8 mouse cellular contexts compared by ENCODE assay signal in genomic region chr15:78984286-78984778, GRCm38 (mm10). TPM values are rescaled to one million over a fixed set of nuclear protein-coding genes. Genes with fewer than 3 reads are reported as not detected.
DNase-seq lines count a peak whose midpoint lies in the region; ATAC-seq and TF ChIP-seq lines count a peak whose summit lies in the region.

No protein-coding gene starts in this region.

- peak overlapping the region; percentile 91 for H3K4me2 ChIP-seq in forebrain, embryonic 13.5 days
- H3K4me2 ChIP-seq in liver, embryonic 11.5 days, result peak overlapping the region; percentile 88

- peak; percentile 95 for DNase-seq in heart, adult 11 months
- no peak for DNase-seq in heart, postnatal 36 days
- DNase-seq in liver, embryonic 11.5 days (ENCODE audit: low spot score), result no peak
- DNase-seq in thymus, adult 18-20 months, result no peak
- no peak for DNase-seq in urinary bladder, postnatal 36 days (ENCODE audit: low spot score in 2 of 2)

- H3K4me1 ChIP-seq in forebrain, embryonic 13.5 days, result peaks cover 53% of the 10 kb centered on the region
- peaks cover 34% of the 10 kb centered on the region for H3K4me1 ChIP-seq in liver, embryonic 11.5 days (replicated peaks; ENCODE audit: control insufficient read depth, insufficient read depth, low read length)

- intact Hi-C loops in heart, postnatal 36 days (cut with DNase I), result no loop called here

- peaks cover 44% of the 10 kb centered on the region for H3K79me2 ChIP-seq in C2C12 (ENCODE audit: control insufficient read depth, insufficient read depth)

- no peaks in the 10 kb centered on the region for H3K9me3 ChIP-seq in forebrain, embryonic 13.5 days (replicated peaks)
- no peaks in the 10 kb centered on the region for H3K9me3 ChIP-seq in liver, embryonic 11.5 days (ENCODE audit: control insufficient read depth, low read length)

- peaks cover 6% of the 10 kb centered on the region for H3K79me3 ChIP-seq in C2C12 (ENCODE audit: low read depth)

- 49% methylated on average over 5 of the region's 5 CpGs for WGBS in forebrain, embryonic 13.5 days
- WGBS in liver, embryonic 11.5 days, result 24% methylated on average over 5 of the region's 5 CpGs

- H3K9ac ChIP-seq in forebrain, embryonic 13.5 days, result peak overlapping the region; percentile 80
- H3K9ac ChIP-seq in liver, embryonic 11.5 days (ENCODE audit: low read depth, low read length), result peak overlapping the region; percentile 17; the same call in 1 of the 2 replicates

- peak overlapping the region; percentile 25; the same call in 1 of the 2 replicates for H3K27ac ChIP-seq in forebrain, embryonic 13.5 days
- H3K27ac ChIP-seq in liver, embryonic 11.5 days (ENCODE audit: low read depth, low read length), result peak overlapping the region; percentile 99

- no peaks in the 10 kb centered on the region for H3K36me3 ChIP-seq in C2C12 (ENCODE audit: control insufficient read depth, insufficient read depth)
- peaks cover 23% of the 10 kb centered on the region for H3K36me3 ChIP-seq in forebrain, embryonic 13.5 days (ENCODE audit: poor library complexity, severe bottlenecking)
- H3K36me3 ChIP-seq in liver, embryonic 11.5 days (ENCODE audit: control insufficient read depth, insufficient read depth, low read length), result peaks cover 7% of the 10 kb centered on the region; the same call in 1 of the 2 replicates

- no peak for ATAC-seq in forebrain, embryonic 13.5 days
- ATAC-seq in liver, embryonic 11.5 days (replicated peaks; ENCODE audit: low FRiP score), result no peak
- ATAC-seq in inflammation-experienced regulatory T-cells, adult 6 months, result no peak

- H3K4me3 ChIP-seq in C2C12 (ENCODE audit: insufficient read depth, poor library complexity, severe bottlenecking), result peak overlapping the region; percentile 78
- peak overlapping the region; percentile 68; the same call in 1 of the 2 replicates for H3K4me3 ChIP-seq in forebrain, embryonic 13.5 days
- H3K4me3 ChIP-seq in liver, embryonic 11.5 days (ENCODE audit: low read depth, low read length), result peak overlapping the region; percentile 92

- peaks cover 8% of the 10 kb centered on the region for H3K27me3 ChIP-seq in C2C12 (ENCODE audit: control insufficient read depth, insufficient read depth, insufficient read length)
- H3K27me3 ChIP-seq in forebrain, embryonic 13.5 days, result no peaks in the 10 kb centered on the region
- H3K27me3 ChIP-seq in liver, embryonic 11.5 days (replicated peaks; ENCODE audit: control insufficient read depth, insufficient read depth, low read length), result no peaks in the 10 kb centered on the region

- H3ac ChIP-seq in C2C12 (ENCODE audit: control insufficient read depth, insufficient read length, low read depth), result peak overlapping the region; percentile 5

- no peak for TF ChIP-seq CTCF in C2C12 (IDR thresholded peaks at IDR 0.05; ENCODE audit: control insufficient read depth, insufficient read depth, insufficient read length)

TF ChIP-seq in C2C12, 6 proteins besides CTCF, POLR2A, EP300 and RAD21:
- no peak for TF ChIP-seq MYOD1 (IDR thresholded peaks at IDR 0.05; ENCODE audit: control insufficient read depth, insufficient read length, low read depth)
- no peak for TF ChIP-seq MYOG (IDR thresholded peaks at IDR 0.05; ENCODE audit: control insufficient read depth, extremely low read depth, insufficient read length)
- no peak for TF ChIP-seq USF1 (IDR thresholded peaks at IDR 0.05; ENCODE audit: low read depth)
- TF ChIP-seq CEBPB (IDR thresholded peaks at IDR 0.05; ENCODE audit: low read depth), result no peak
- no peak for TF ChIP-seq FOSL1 (IDR thresholded peaks at IDR 0.05; ENCODE audit: insufficient read depth, low read length, poor library complexity, severe bottlenecking)
- no peak for TF ChIP-seq MAX (IDR thresholded peaks at IDR 0.05)

RNA-seq across cellular contexts. Expression of gene Triobp, which starts 36.8 kb away (rescaled TPM):
- 10 to 100 TPM; 36.7 to 40.3 TPM for total RNA-seq in heart, postnatal 36 days (2021)
- polyA plus RNA-seq in C2C12 (2012; fragmentation: generic; extraction: Trizol), result 35.7 TPM
- polyA plus RNA-seq in forebrain, embryonic 13.5 days (2015; fragmentation: Nextera tagmentation; extraction: Ambion mirVana), result 35.6 and 39.2 TPM in 2 replicates
- polyA plus RNA-seq in liver, embryonic 11.5 days (2014; fragmentation: Nextera tagmentation; extraction: Ambion mirVana), result 46.7 and 50.7 TPM in 2 replicates
- 10 to 100 TPM; 14.8 to 27.1 (median 20.3) TPM for polyA plus RNA-seq in inflammation-experienced regulatory T-cells, adult 6 months (2017; shearing (Covaris generic))

RNA-seq across cellular contexts. Expression of gene H1f0, which starts 43.9 kb away (rescaled TPM):
- total RNA-seq in heart, postnatal 36 days (2021), result 100 to 1,000 TPM in 1 of 2 experiments, 10 to 100 TPM in 1; 79.2 to 117 TPM
- polyA plus RNA-seq in C2C12 (2012; fragmentation: generic; extraction: Trizol), result 111 TPM
- polyA plus RNA-seq in forebrain, embryonic 13.5 days (2015; fragmentation: Nextera tagmentation; extraction: Ambion mirVana), result 546 and 569 TPM in 2 replicates
- polyA plus RNA-seq in liver, embryonic 11.5 days (2014; fragmentation: Nextera tagmentation; extraction: Ambion mirVana), result 124 and 138 TPM in 2 replicates
- polyA plus RNA-seq in inflammation-experienced regulatory T-cells, adult 6 months (2017; shearing (Covaris generic)), result 10 to 100 TPM; 31.0 to 52.3 (median 36.9) TPM

RNA-seq across cellular contexts. Expression of gene Nol12, which starts 49.6 kb away (rescaled TPM):
- total RNA-seq in heart, postnatal 36 days (2021), result 10 to 100 TPM; 14.2 to 16.2 TPM
- 108 TPM for polyA plus RNA-seq in C2C12 (2012; fragmentation: generic; extraction: Trizol)
- polyA plus RNA-seq in forebrain, embryonic 13.5 days (2015; fragmentation: Nextera tagmentation; extraction: Ambion mirVana), result 50.3 and 59.3 TPM in 2 replicates
- 69.6 and 75.3 TPM in 2 replicates for polyA plus RNA-seq in liver, embryonic 11.5 days (2014; fragmentation: Nextera tagmentation; extraction: Ambion mirVana)
- polyA plus RNA-seq in inflammation-experienced regulatory T-cells, adult 6 months (2017; shearing (Covaris generic)), result 10 to 100 TPM; 38.8 to 53.8 (median 51.1) TPM

RNA-seq across cellular contexts. Expression of gene Galr3, which starts 57.4 kb away (rescaled TPM):
- total RNA-seq in heart, postnatal 36 days (2021), result not detected
- not detected for polyA plus RNA-seq in C2C12 (2012; fragmentation: generic; extraction: Trizol)
- not detected in 2 replicates for polyA plus RNA-seq in forebrain, embryonic 13.5 days (2015; fragmentation: Nextera tagmentation; extraction: Ambion mirVana)
- 0.22 and 0.34 TPM in 2 replicates for polyA plus RNA-seq in liver, embryonic 11.5 days (2014; fragmentation: Nextera tagmentation; extraction: Ambion mirVana)
- not detected for polyA plus RNA-seq in inflammation-experienced regulatory T-cells, adult 6 months (2017; shearing (Covaris generic))

RNA-seq across cellular contexts. Expression of gene Lgals1, which starts 57.8 kb away (rescaled TPM):
- 100 to 1,000 TPM; 180 to 208 TPM for total RNA-seq in heart, postnatal 36 days (2021)
- 18,755 TPM for polyA plus RNA-seq in C2C12 (2012; fragmentation: generic; extraction: Trizol)
- 91.7 and 110 TPM in 2 replicates for polyA plus RNA-seq in forebrain, embryonic 13.5 days (2015; fragmentation: Nextera tagmentation; extraction: Ambion mirVana)
- polyA plus RNA-seq in liver, embryonic 11.5 days (2014; fragmentation: Nextera tagmentation; extraction: Ambion mirVana), result 761 and 837 TPM in 2 replicates
- 1,000 to 10,000 TPM in 1 of 3 experiments, 100 to 1,000 TPM in 2; 309 to 2,729 (median 443) TPM for polyA plus RNA-seq in inflammation-experienced regulatory T-cells, adult 6 months (2017; shearing (Covaris generic))
